Mouse (Mus musculus) forebrain, embryonic 11.5 days (tissue): ENCODE results near the gene Mthfs. TPM values are rescaled to one million over a fixed set of nuclear protein-coding genes. Genes with fewer than 3 reads are reported as not detected.
A peak's percentile ranks its signal among the peaks of the same experiment; 100 is the strongest.
"Not testable (repeated sequence)": the region's sequence is repeated elsewhere in the genome, so short reads cannot be mapped to it uniquely, and the experiment has no call there.

Experiments
- ATAC-seq: fragments of 200-750 bp; cut with Nextera tagmentation; replicated peaks from 2 replicates; pipeline ENCODE4 v1.8.0; 2017; ENCODE audit warnings: moderate TSS enrichment; ENCODE audit not compliant: low FRiP score
- DNase-seq: peaks from one replicate; pipeline ENCODE4 v3.0.0-alpha.2; 2017; ENCODE audit warnings: low spot score
- H3K27ac ChIP-seq: fragments of 300-500 bp; sonication (generic); 2 replicates; pipeline ENCODE4 v1.5.1; 2014; ENCODE audit warnings: low read depth, low read length
- H3K27me3 ChIP-seq: fragments of 300-500 bp; sonication (generic); 2 replicates; pipeline ENCODE4 v1.6.1; 2014; ENCODE audit warnings: mild to moderate bottlenecking, low read length, mixed read lengths; ENCODE audit not compliant: control insufficient read depth, insufficient read depth
- H3K36me3 ChIP-seq: fragments of 300-500 bp; sonication (generic); 2 replicates; pipeline ENCODE4 v1.6.1; 2014; ENCODE audit warnings: mild to moderate bottlenecking, low read length, moderate library complexity, mixed read lengths; ENCODE audit not compliant: control insufficient read depth, insufficient read depth
- H3K4me1 ChIP-seq: fragments of 300-500 bp; sonication (generic); replicated peaks from 2 replicates; pipeline ENCODE4 v1.6.1; 2014; ENCODE audit warnings: low read length, mixed read lengths; ENCODE audit not compliant: control insufficient read depth, insufficient read depth
- H3K4me2 ChIP-seq: fragments of 300-500 bp; sonication (generic); 2 replicates; pipeline ENCODE4 v1.6.1; 2014; ENCODE audit warnings: low read depth, mild to moderate bottlenecking, low read length, moderate library complexity, mixed read lengths; ENCODE audit not compliant: severe bottlenecking
- H3K4me3 ChIP-seq: fragments of 300-500 bp; sonication (generic); 2 replicates; pipeline ENCODE4 v1.5.1; 2014; ENCODE audit warnings: low read depth, low read length
- H3K9ac ChIP-seq: fragments of 300-500 bp; sonication (generic); 2 replicates; pipeline ENCODE4 v1.6.1; 2014; ENCODE audit warnings: low read length
- H3K9me3 ChIP-seq: fragments of 300-500 bp; sonication (generic); 2 replicates; pipeline ENCODE4 v1.6.1; 2016; ENCODE audit warnings: low read length, mixed read lengths; ENCODE audit not compliant: control insufficient read depth
- WGBS: fragments of 180-500 bp; shearing (Covaris S2); extraction: QIAGEN DNeasy Blood & Tissue Kit; methylation state at CpG from one replicate; pipeline ENCODE4 v1.1.7; 2014; 5-methylcytosine and 5-hydroxymethylcytosine counted together
- polyA plus RNA-seq: library from polyadenylated mRNA; unstranded; fragments of >200 nt; fragmentation: Nextera tagmentation; extraction: Ambion mirVana; gene quantifications from 2 replicates; pipeline ENCODE4 v1.2.1, GENCODE M21; 2014

Mthfs gene
- 9.6 and 15.0 TPM in 2 replicates for polyA plus RNA-seq

- not testable (repeated sequence) for H3K4me1 ChIP-seq, H3K36me3 ChIP-seq, H3K9me3 ChIP-seq, H3K27me3 ChIP-seq, H3K9ac ChIP-seq, H3K27ac ChIP-seq, DNase-seq
- peak within 1 kb of the TSS; percentile 37; the same call in 1 of the 2 replicates for H3K4me2 ChIP-seq
- WGBS = 32% methylated on average over 9 of the region's 12 CpGs
- H3K4me3 ChIP-seq = peak within 1 kb of the TSS; percentile 22; the same call in 1 of the 2 replicates
- peak; percentile 49 for ATAC-seq
Measured at GRCm38 (mm10) chr9:89210353-89211064, at the start of gene Mthfs. Gene Mthfs (plus strand): TSS chr9:89210676.

- not testable (repeated sequence) for DNase-seq, H3K4me3 ChIP-seq, ATAC-seq, H3K9me3 ChIP-seq, H3K4me1 ChIP-seq, H3K36me3 ChIP-seq, H3K27me3 ChIP-seq, H3K27ac ChIP-seq, H3K9ac ChIP-seq, H3K4me2 ChIP-seq
Measured at GRCm38 (mm10) chr9:89172539-89172938, 37.9 kb upstream of the Mthfs start.

GRCm38 (mm10) chr9:89178833-89179232 lies 31.6 kb upstream of the Mthfs start:
- not testable (repeated sequence) for H3K27ac ChIP-seq, H3K4me3 ChIP-seq, ATAC-seq, H3K27me3 ChIP-seq, H3K36me3 ChIP-seq, H3K9me3 ChIP-seq, DNase-seq, H3K9ac ChIP-seq, H3K4me1 ChIP-seq, H3K4me2 ChIP-seq
- WGBS = 21% methylated on average over 2 of the region's 3 CpGs

- not testable (repeated sequence) for H3K4me2 ChIP-seq, H3K9me3 ChIP-seq, H3K9ac ChIP-seq, H3K4me1 ChIP-seq, H3K27me3 ChIP-seq, H3K4me3 ChIP-seq, H3K27ac ChIP-seq, ATAC-seq, DNase-seq, H3K36me3 ChIP-seq
- 87% methylated on average over 2 of the region's 4 CpGs for WGBS
Measured at GRCm38 (mm10) chr9:89179469-89179868, 31.0 kb upstream of the Mthfs start.

GRCm38 (mm10) chr9:89187006-89187405 lies 23.5 kb upstream of the Mthfs start:
- WGBS = 77% methylated on average over 15 of the region's 15 CpGs
- not testable (repeated sequence) for H3K4me1 ChIP-seq, H3K27me3 ChIP-seq, H3K27ac ChIP-seq, ATAC-seq, H3K4me3 ChIP-seq, H3K9me3 ChIP-seq, H3K4me2 ChIP-seq, H3K9ac ChIP-seq, DNase-seq, H3K36me3 ChIP-seq

GRCm38 (mm10) chr9:89195483-89195882 lies 15.0 kb upstream of the Mthfs start:
- not testable (repeated sequence) for H3K9me3 ChIP-seq, H3K27ac ChIP-seq, DNase-seq, H3K9ac ChIP-seq, ATAC-seq, H3K36me3 ChIP-seq, H3K4me1 ChIP-seq, H3K4me3 ChIP-seq, H3K27me3 ChIP-seq, H3K4me2 ChIP-seq

GRCm38 (mm10) chr9:89197509-89197908 lies 13.0 kb upstream of the Mthfs start:
- ATAC-seq, H3K4me3 ChIP-seq, DNase-seq, H3K27ac ChIP-seq, H3K4me2 ChIP-seq, H3K27me3 ChIP-seq, H3K36me3 ChIP-seq, H3K9ac ChIP-seq, H3K4me1 ChIP-seq, H3K9me3 ChIP-seq: not testable (repeated sequence)
- WGBS = 100% methylated on average over 1 of the region's 1 CpGs

GRCm38 (mm10) chr9:89198349-89198748 lies 12.1 kb upstream of the Mthfs start:
- ATAC-seq, H3K36me3 ChIP-seq, DNase-seq, H3K9me3 ChIP-seq, H3K27me3 ChIP-seq, H3K9ac ChIP-seq, H3K27ac ChIP-seq, H3K4me1 ChIP-seq, H3K4me3 ChIP-seq, H3K4me2 ChIP-seq: not testable (repeated sequence)
- WGBS = 91% methylated on average over 3 of the region's 3 CpGs

GRCm38 (mm10) chr9:89198969-89199416 lies 11.5 kb upstream of the Mthfs start, which contains the start of the genes Bcl2a1b and Gm29094:
Gene Bcl2a1b (plus strand): TSS chr9:89199209.
Gene Gm29094 (plus strand): TSS chr9:89199379.
- not testable (repeated sequence) for H3K9me3 ChIP-seq, H3K27ac ChIP-seq, H3K4me1 ChIP-seq, H3K4me2 ChIP-seq, H3K36me3 ChIP-seq, H3K4me3 ChIP-seq, DNase-seq, H3K9ac ChIP-seq, ATAC-seq, H3K27me3 ChIP-seq
- 92% methylated on average over 5 of the region's 5 CpGs for WGBS
